Mouse (Mus musculus) embryonic facial prominence, embryonic 11.5 days (tissue): Measurements from ENCODE around the gene Tm4sf20. TPM values are rescaled to one million over a fixed set of nuclear protein-coding genes. Genes with fewer than 3 reads are reported as not detected.

ENCODE experiments used
- ATAC-seq: fragments of 200-750 bp; cut with Nextera tagmentation; replicated peaks from 2 replicates; pipeline ENCODE4 v1.8.0; 2017; ENCODE audit warnings: low read depth; ENCODE audit not compliant: insufficient number of reproducible peaks, low FRiP score, low TSS enrichment
- DNase-seq: peaks from one replicate; pipeline ENCODE4 v3.0.0-alpha.2; 2015; ENCODE audit warnings: low spot score
- H3K27ac ChIP-seq: fragments of 300-500 bp; sonication (generic); replicated peaks from 2 replicates; pipeline ENCODE4 v1.5.1; 2014; ENCODE audit warnings: mild to moderate bottlenecking, low read depth, low read length, control low read depth
- H3K27me3 ChIP-seq: fragments of 300-500 bp; sonication (generic); 2 replicates; pipeline ENCODE4 v1.6.1; 2014; ENCODE audit warnings: mild to moderate bottlenecking, low read length, moderate library complexity, mixed read lengths; ENCODE audit not compliant: control insufficient read depth, insufficient read depth
- H3K36me3 ChIP-seq: fragments of 300-500 bp; sonication (generic); replicated peaks from 2 replicates; pipeline ENCODE4 v1.6.1; 2014; ENCODE audit warnings: low read depth, mild to moderate bottlenecking, low read length, moderate library complexity, mixed read lengths; ENCODE audit not compliant: control insufficient read depth, insufficient read depth
- H3K4me1 ChIP-seq: fragments of 300-500 bp; sonication (generic); 2 replicates; pipeline ENCODE4 v1.6.1; 2014; ENCODE audit warnings: low read length, mixed read lengths; ENCODE audit not compliant: control insufficient read depth, insufficient read depth
- H3K4me2 ChIP-seq: fragments of 300-500 bp; sonication (generic); 2 replicates; pipeline ENCODE4 v1.6.1; 2014; ENCODE audit warnings: low read depth, mild to moderate bottlenecking, control low read depth, low read length, moderate library complexity
- H3K4me3 ChIP-seq: fragments of 300-500 bp; sonication (generic); 2 replicates; pipeline ENCODE4 v1.5.1; 2014; ENCODE audit warnings: low read depth, low read length, control low read depth
- H3K9ac ChIP-seq: fragments of 300-500 bp; sonication (generic); replicated peaks from 2 replicates; pipeline ENCODE4 v1.6.1; 2014; ENCODE audit warnings: mild to moderate bottlenecking, control low read depth, low read length
- H3K9me3 ChIP-seq: fragments of 300-500 bp; sonication (generic); replicated peaks from 2 replicates; pipeline ENCODE4 v1.6.1; 2016; ENCODE audit warnings: mild to moderate bottlenecking, low read length, inconsistent platforms, mixed read lengths; ENCODE audit not compliant: control insufficient read depth
- WGBS: fragments of 180-500 bp; shearing (Covaris S2); extraction: QIAGEN DNeasy Blood & Tissue Kit; methylation state at CpG from one replicate; pipeline ENCODE4 v1.1.7; 2014; 5-methylcytosine and 5-hydroxymethylcytosine counted together
- polyA plus RNA-seq: library from polyadenylated mRNA; unstranded; fragments of >200 nt; fragmentation: Nextera tagmentation; extraction: Ambion mirVana; gene quantifications from 2 replicates; pipeline ENCODE4 v1.2.1, GENCODE M21; 2014

Tm4sf20 gene
- polyA plus RNA-seq, 1 experiment from 2014 or later = not detected

DNA sequence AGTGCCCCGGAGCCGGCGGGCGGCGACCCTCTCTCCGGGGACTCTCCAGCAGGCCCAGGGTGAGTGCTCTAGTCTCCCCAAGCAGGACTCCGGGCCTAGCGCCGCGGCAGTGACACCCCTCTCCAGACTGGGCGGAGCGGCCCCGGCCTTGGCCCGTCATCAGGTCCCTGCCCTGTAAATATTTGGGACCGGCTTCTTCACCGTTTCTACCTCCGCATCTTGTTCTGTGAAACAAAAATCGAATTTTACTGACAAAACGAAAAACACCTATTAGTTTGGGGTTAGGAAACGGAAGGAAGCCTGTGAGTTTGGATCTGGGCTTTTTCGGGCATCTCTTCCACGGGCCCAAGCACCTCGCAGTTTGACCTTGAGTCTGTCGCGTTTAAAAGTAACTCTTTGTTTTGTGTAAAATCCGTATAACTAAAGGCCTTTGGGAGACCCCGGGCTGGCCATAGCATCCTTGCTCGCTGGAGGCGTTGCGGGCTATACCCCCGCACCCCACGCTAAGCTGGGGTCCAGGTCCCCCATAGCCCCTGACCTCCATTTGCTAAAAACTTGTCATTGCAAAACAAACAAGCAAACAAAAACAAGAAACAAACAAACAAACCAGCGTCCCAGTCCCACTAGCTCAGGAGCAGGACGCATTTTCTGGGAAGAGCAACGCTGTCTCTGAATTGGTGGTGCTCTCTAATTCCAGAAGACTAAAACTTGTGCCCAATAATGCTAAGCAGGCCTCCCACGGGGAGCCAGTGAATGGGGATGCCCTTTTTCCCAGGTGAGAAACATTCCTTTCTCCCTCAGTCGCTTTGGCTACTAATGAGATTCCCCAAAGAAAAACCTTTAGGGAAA is 43.0 kb downstream of the Tm4sf20 start:
- Histone ChIP-seq H3K27me3 (no peaks in the 10 kb centered on the region), H3K4me3 (peak overlapping the region; percentile 81), H3K4me1 (peaks cover 3% of the 10 kb centered on the region; the same call in 1 of the 2 replicates), H3K36me3 (no peaks in the 10 kb centered on the region), H3K9ac (peak overlapping the region; percentile 96), H3K27ac (0 out of 2 replicates have a peak overlapping the region, but pooled peaks have one; percentile 52), H3K9me3 (no peaks in the 10 kb centered on the region), H3K4me2 (peak overlapping the region; percentile 83)
- WGBS = 2% methylated on average over 37 of the region's 37 CpGs
- ATAC-seq = peak; percentile 97
- DNase-seq = no peak

DNA sequence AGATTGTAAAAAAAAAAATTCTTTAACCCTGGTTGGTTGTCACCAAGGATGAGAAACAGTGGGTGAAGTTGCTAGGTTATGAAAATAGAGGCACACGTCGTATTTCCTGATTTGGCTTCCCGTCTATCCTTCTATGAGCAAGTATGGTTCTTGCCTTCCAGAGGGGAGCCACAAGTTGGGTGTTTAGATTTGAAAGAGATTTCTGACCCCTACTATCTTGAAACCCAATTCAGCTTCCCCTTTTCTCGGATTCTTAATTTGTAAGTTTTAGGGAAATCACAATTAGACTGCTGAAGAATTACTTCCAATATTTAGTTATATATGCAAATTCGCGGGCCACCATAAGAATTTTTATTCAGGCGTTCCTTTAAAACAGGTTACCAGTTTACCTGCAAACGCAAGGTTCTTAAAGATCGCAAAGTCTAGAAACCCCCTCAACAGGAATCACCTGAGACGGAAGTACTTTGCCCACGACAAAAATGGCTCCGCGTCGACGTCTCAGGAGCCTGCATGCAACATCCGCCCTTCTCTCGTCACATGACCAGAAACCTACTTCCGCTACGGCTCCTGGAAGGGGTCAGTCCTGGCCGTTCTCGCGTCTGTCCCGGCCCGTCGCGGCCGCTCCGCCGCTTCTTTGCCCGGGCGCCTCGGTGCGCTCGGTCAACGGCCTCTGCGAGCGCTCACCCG is 43.8 kb downstream of the Tm4sf20 start, which contains the start of gene Mff:
Gene Mff, plus strand, starts transcription at position 552 of the 687 bp plus-strand sequence.
- DNase-seq = peak; percentile 97
- Histone ChIP-seq H3K4me2 (peak within 1 kb of the TSS; percentile 83), H3K27ac (0 out of 2 replicates have a peak within 1 kb of the TSS, but pooled peaks have one; percentile 52), H3K27me3 (no peaks in the 10 kb centered on the region), H3K9me3 (no peaks in the 10 kb centered on the region), H3K9ac (peak within 1 kb of the TSS; percentile 96), H3K4me1 (peaks cover 3% of the 10 kb centered on the region; the same call in 1 of the 2 replicates), H3K4me3 (peak within 1 kb of the TSS; percentile 81), H3K36me3 (no peaks in the 10 kb centered on the region)
- WGBS = 10% methylated on average over 38 of the region's 38 CpGs
- ATAC-seq = peak; percentile 98

DNA sequence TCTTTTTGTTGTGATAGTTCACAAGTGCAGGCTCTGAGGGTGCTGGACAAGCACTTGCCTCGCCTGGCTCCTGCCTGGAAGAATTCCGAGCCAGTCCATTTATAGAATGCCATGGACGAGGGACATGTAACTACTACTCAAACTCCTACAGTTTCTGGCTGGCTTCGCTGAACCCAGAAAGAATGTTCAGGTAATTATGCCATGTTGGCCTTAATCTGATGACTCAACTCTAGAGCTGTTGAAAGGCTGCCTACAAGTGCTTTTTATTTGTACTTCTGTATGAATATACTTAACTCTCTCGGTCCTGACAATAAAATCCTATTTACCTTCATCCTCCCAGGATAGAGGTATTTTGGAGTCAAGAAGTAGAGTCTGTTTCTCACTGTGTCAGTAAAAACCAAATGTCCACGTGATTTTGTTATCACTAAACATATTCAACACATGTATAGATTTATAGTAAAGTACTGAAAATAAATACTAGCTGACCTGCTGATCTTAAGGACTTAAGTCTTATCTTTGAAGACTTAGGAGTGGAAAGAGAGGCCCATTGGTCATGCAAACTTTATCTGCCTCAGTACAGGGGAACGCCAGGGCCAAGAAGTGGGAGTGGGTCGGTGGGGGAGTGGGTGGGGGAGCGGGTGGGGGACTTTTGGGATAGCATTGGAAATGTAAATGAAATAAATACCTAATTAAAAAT is 50.3 kb downstream of the Tm4sf20 start:
- no peaks in the 10 kb centered on the region for H3K27me3 ChIP-seq
- no peak overlapping the region for H3K4me2 ChIP-seq
- H3K27ac ChIP-seq = no peak overlapping the region
- H3K9me3 ChIP-seq = no peaks in the 10 kb centered on the region
- H3K4me1 ChIP-seq = no peaks in the 10 kb centered on the region
- no peak overlapping the region for H3K4me3 ChIP-seq
- no peak overlapping the region for H3K9ac ChIP-seq
- DNase-seq = no peak
- ATAC-seq = no peak
- H3K36me3 ChIP-seq = no peaks in the 10 kb centered on the region
- 80% methylated on average over 9 of the region's 9 CpGs for WGBS

Other genes starting within 250 kb of the Tm4sf20 start
- 0.10 and 0.25 TPM in 2 replicates for gene Col4a4, start 181.6 kb downstream of the Tm4sf20 start, polyA plus RNA-seq
- 0.18 and 0.20 TPM in 2 replicates for gene Col4a3, start 181.5 kb downstream of the Tm4sf20 start, polyA plus RNA-seq
- gene Mff, start 43.6 kb downstream of the Tm4sf20 start, polyA plus RNA-seq = 260 and 266 TPM in 2 replicates
- not detected in 2 replicates for gene Gm47791, start 2.8 kb upstream of the Tm4sf20 start, polyA plus RNA-seq
- 48.6 and 51.6 TPM in 2 replicates for gene Agfg1, start 71.0 kb upstream of the Tm4sf20 start, polyA plus RNA-seq
- not detected in 2 replicates for gene A030005L19Rik, start 144.9 kb upstream of the Tm4sf20 start, polyA plus RNA-seq
- gene A030014E15Rik, start 156.5 kb upstream of the Tm4sf20 start, polyA plus RNA-seq = not detected in 2 replicates
- gene Gm6217, start 162.9 kb upstream of the Tm4sf20 start, polyA plus RNA-seq = not detected in 2 replicates
- gene A030003K21Rik, start 174.9 kb upstream of the Tm4sf20 start, polyA plus RNA-seq = not detected in 2 replicates
- gene Gm7544, start 187.6 kb upstream of the Tm4sf20 start, polyA plus RNA-seq = not detected in 2 replicates
- not detected in 2 replicates for gene Gm47955, start 191.8 kb upstream of the Tm4sf20 start, polyA plus RNA-seq
- gene Gm47959, start 232.1 kb upstream of the Tm4sf20 start, polyA plus RNA-seq = not detected in 2 replicates